Mouse (Mus musculus) small intestine, adult 2 months (tissue): ENCODE measurements around the gene Tsc1. TPM values are rescaled to one million over a fixed set of nuclear protein-coding genes. Genes with fewer than 3 reads are reported as not detected.

ENCODE experiments used
- H3K27ac ChIP-seq: fragments of 200-500 bp; 2 replicates; pipeline ENCODE4 v1.5.1; 2012; ENCODE audit warnings: low read depth, low read length, control low read depth, inconsistent platforms; ENCODE audit not compliant: insufficient read depth
- H3K27me3 ChIP-seq: fragments of 200-500 bp; 2 replicates; pipeline ENCODE4 v1.6.1; 2012; ENCODE audit warnings: mild to moderate bottlenecking, moderate library complexity, low read length, inconsistent platforms; ENCODE audit not compliant: control insufficient read depth, insufficient read depth
- H3K36me3 ChIP-seq: fragments of 200-500 bp; 2 replicates; pipeline ENCODE4 v1.6.1; 2012; ENCODE audit warnings: mild to moderate bottlenecking, low read length, control low read depth, inconsistent platforms; ENCODE audit not compliant: control insufficient read depth, insufficient read depth
- H3K4me1 ChIP-seq: fragments of 200-500 bp; 2 replicates; pipeline ENCODE4 v1.6.1; 2012; ENCODE audit warnings: low read length, inconsistent platforms, mixed read lengths; ENCODE audit not compliant: control insufficient read depth, insufficient read depth, insufficient read length
- H3K4me3 ChIP-seq: fragments of 200-500 bp; 2 replicates; pipeline ENCODE4 v1.5.1; 2012; ENCODE audit warnings: low read depth, mild to moderate bottlenecking, control low read depth, inconsistent platforms, low read length, moderate library complexity
- CTCF ChIP-seq: fragments of 200-500 bp; IDR thresholded peaks from 2 replicates; pipeline ENCODE4 v1.5.1; 2012; ENCODE audit warnings: low read depth, mild to moderate bottlenecking, control low read depth, inconsistent platforms, low read length, moderate library complexity, mixed read lengths; ENCODE audit not compliant: insufficient replicate concordance, insufficient read length; ENCODE audit errors: extremely low read depth
- POLR2A ChIP-seq: fragments of 200-500 bp; IDR thresholded peaks from 2 replicates; pipeline ENCODE4 v1.6.1; 2012; ENCODE audit warnings: low read depth, mild to moderate bottlenecking, control low read depth, inconsistent platforms, low read length, moderate library complexity
- WGBS: fragments of 180-500 bp; shearing (Covaris S2); methylation state at CpG from one replicate; pipeline ENCODE4 v1.1.7; 2018; 5-methylcytosine and 5-hydroxymethylcytosine counted together
- polyA plus RNA-seq: library from polyadenylated mRNA; depleted of rRNA; stranded (reverse); fragments of >200 nt; gene quantifications from 2 replicates; pipeline ENCODE4 v1.2.3, GENCODE M21; 2012

The Tsc1 gene
- polyA plus RNA-seq, 1 experiment, result 7.0 TPM

DNA sequence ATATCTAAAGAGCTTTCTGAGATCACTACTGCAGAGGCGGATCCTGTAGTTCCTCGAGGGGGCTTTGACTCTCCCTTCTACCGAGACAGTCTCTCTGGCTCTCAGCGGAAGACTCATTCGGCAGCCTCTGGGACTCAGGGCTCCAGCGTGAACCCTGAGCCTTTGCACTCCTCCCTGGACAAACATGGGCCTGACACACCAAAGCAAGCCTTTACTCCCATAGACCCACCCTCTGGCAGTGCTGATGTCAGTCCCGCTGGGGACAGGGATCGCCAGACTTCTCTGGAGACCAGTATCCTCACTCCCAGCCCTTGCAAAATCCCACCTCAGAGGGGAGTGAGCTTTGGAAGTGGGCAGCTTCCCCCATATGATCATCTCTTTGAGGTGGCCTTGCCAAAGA lies 35.0 kb downstream of the Tsc1 start:
- Histone ChIP-seq H3K4me3 (no peak overlapping the region), H3K27me3 (no peaks in the 10 kb centered on the region), H3K27ac (no peak overlapping the region), H3K36me3 (peaks cover 67% of the 10 kb centered on the region), H3K4me1 (no peaks in the 10 kb centered on the region)
- TF ChIP-seq CTCF (no peak), POLR2A (no peak)
- 77% methylated on average over 8 of the region's 8 CpGs for WGBS

DNA sequence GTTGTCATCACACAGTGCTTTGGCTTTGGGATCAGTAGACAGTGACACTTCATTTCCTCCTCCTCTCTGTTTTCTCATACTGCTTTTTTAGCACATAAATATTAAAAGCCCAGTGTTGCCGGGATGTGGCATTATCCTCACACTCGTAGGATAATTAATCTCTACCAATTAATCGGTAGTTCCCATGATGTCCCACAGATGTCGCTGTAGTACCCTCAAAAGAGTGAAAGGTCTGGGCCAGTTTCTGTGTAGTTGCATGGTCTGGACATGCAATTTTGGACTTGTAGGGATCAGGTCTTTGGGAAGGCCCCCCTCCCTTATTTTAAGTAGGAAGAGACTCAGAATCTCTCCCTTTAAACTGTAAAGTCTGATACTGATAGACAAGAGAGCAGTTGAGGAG lies 39.7 kb downstream of the Tsc1 start:
- Histone ChIP-seq H3K4me1 (no peaks in the 10 kb centered on the region), H3K36me3 (peaks cover 57% of the 10 kb centered on the region), H3K4me3 (no peak overlapping the region), H3K27ac (no peak overlapping the region), H3K27me3 (no peaks in the 10 kb centered on the region)
- no peak for TF ChIP-seq CTCF
- TF ChIP-seq POLR2A, result no peak
- 37% methylated on average over 4 of the region's 4 CpGs for WGBS

DNA sequence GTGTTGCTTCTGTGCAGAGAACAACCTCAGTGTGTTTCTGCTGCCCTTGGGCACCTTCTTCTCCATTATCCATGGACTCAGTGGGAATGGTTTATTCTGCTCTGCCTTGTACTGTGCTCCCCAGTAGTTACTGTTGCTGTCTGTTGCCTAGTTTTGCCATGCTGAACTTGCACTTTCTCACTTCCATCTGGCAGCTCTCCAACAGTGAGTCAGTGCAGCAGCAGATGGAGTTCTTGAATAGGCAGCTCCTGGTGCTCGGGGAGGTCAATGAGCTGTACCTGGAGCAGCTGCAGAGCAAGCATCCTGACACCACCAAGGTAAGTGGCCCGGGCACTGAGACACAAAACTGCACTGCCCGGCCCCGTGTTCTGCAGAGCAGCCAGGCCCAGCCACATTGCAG lies 40.7 kb downstream of the Tsc1 start:
- TF ChIP-seq CTCF (no peak), POLR2A (no peak)
- H3K27ac ChIP-seq, result no peak overlapping the region
- no peaks in the 10 kb centered on the region for H3K4me1 ChIP-seq
- H3K36me3 ChIP-seq, result peaks cover 54% of the 10 kb centered on the region
- WGBS, result 66% methylated on average over 4 of the region's 4 CpGs
- H3K4me3 ChIP-seq, result no peak overlapping the region
- H3K27me3 ChIP-seq, result no peaks in the 10 kb centered on the region

DNA sequence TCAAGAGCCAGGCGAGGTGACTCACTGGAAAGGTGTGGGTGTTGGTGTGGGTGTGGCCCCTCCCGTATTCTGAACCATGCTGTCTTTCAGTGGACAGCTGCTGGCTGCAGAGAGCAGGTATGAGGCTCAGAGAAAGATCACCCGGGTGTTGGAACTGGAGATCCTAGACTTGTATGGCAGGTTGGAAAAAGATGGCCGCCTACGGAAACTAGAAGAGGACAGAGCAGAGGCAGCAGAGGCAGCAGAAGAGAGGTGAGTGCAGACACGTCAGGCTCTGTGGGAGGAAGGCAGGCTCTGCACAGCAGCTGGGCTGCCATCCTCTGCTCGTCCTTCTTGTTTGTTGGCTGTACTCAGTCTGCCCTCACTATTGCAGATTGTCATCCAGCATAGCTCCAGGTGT lies 44.9 kb downstream of the Tsc1 start:
- H3K27ac ChIP-seq, result no peak overlapping the region
- TF ChIP-seq CTCF, result no peak
- no peak for TF ChIP-seq POLR2A
- H3K27me3 ChIP-seq, result no peaks in the 10 kb centered on the region
- WGBS, result 82% methylated on average over 7 of the region's 7 CpGs
- H3K4me3 ChIP-seq, result no peak overlapping the region
- no peaks in the 10 kb centered on the region for H3K4me1 ChIP-seq
- H3K36me3 ChIP-seq, result peaks cover 47% of the 10 kb centered on the region

DNA sequence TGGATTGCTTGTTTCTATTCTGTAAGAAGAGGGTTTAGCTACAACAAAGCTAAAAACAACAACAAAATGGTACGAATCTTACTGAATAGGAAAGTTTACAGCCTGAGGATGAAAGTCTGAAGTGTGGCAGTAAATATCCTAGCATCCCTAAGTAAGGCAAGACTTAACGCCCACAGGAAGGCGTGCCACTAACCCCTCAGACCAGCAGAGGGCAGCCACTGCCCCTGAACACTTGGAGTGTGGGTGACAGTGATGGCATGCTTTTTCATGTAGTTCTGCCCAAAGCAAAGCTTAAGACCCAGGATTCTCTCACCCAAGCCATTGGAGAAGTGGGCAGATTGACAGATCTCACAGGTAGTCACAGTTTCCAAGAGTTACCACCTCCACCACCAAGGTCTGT lies 47.4 kb downstream of the Tsc1 start:
- Histone ChIP-seq H3K4me3 (no peak overlapping the region), H3K27me3 (no peaks in the 10 kb centered on the region), H3K36me3 (peaks cover 27% of the 10 kb centered on the region), H3K27ac (no peak overlapping the region), H3K4me1 (no peaks in the 10 kb centered on the region)
- TF ChIP-seq POLR2A, result no peak
- TF ChIP-seq CTCF, result peak; percentile 39; the same call in 1 of the 2 replicates
- WGBS, result 61% methylated on average over 3 of the region's 3 CpGs

DNA sequence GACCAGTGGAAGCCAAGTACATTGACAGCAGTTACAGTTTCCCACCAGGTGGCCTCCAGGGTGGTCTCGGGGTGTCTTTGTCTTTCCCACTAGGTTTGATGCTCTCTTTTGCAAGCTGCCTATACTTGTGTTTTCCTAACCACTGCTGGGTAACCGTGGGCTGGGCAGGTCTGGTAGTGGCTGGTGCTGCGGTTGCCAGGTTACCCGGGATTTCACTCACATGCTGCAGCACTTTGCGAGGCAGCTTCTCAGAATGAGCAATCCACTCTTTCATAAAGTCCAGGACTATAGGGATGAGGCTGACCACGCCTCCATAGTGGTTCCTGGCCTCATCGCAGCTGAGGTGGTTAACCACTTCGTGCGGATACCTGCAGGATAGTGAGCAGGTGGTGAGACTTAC lies 51.7 kb downstream of the Tsc1 start:
- 62% methylated on average over 9 of the region's 9 CpGs for WGBS

DNA sequence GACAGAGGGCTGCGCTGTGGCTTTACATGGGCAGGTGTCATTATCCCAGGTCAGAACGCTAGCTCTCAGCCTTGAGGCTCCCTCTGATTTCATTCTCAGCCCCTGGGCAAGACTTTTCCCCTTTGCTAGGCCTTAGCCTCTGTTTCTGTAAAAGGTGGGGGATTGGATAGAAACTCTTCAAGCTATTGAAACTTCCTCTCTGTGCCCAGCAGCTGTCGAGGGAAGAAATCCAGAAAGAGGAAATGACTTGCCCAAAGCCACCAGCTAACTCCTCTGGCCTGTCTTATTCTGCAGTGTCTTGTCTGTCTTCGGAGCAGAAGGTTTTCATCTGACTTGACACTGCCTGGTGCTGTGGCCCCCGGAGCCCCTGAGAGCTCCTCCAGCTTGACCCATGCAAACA lies 57.5 kb downstream of the Tsc1 start:
- TF ChIP-seq POLR2A, result no peak
- TF ChIP-seq CTCF, result no peak
- H3K27ac ChIP-seq, result no peak overlapping the region
- H3K27me3 ChIP-seq, result no peaks in the 10 kb centered on the region
- H3K36me3 ChIP-seq, result no peaks in the 10 kb centered on the region
- 77% methylated on average over 5 of the region's 5 CpGs for WGBS
- H3K4me1 ChIP-seq, result peaks cover 7% of the 10 kb centered on the region
- no peak overlapping the region for H3K4me3 ChIP-seq

More for the DNA sequence above, 51.7 kb downstream of the Tsc1 start:
- Histone ChIP-seq H3K27ac (no peak overlapping the region), H3K4me3 (no peak overlapping the region), H3K27me3 (no peaks in the 10 kb centered on the region), H3K36me3 (peaks cover 6% of the 10 kb centered on the region), H3K4me1 (no peaks in the 10 kb centered on the region)
- TF ChIP-seq CTCF, result no peak
- TF ChIP-seq POLR2A, result no peak
